Mouse (Mus musculus) forebrain, embryonic 16.5 days (tissue): ENCODE results near the gene Srsf1. TPM values are rescaled to one million over a fixed set of nuclear protein-coding genes. Genes with fewer than 3 reads are reported as not detected.

Experiments
- ATAC-seq: fragments of 200-750 bp; cut with Nextera tagmentation; 2 replicates; pipeline ENCODE4 v1.8.0; 2017; ENCODE audit warnings: mild to moderate bottlenecking, moderate library complexity
- H3K27ac ChIP-seq: fragments of 300-500 bp; sonication (generic); 2 replicates; pipeline ENCODE4 v1.5.1; 2014; ENCODE audit warnings: low read length, control low read depth
- H3K27me3 ChIP-seq: fragments of 300-500 bp; sonication (generic); replicated peaks from 2 replicates; pipeline ENCODE4 v1.6.1; 2014; ENCODE audit warnings: low read length; ENCODE audit not compliant: control insufficient read depth, insufficient read depth
- H3K36me3 ChIP-seq: fragments of 300-500 bp; sonication (generic); 2 replicates; pipeline ENCODE4 v1.6.1; 2014; ENCODE audit not compliant: control insufficient read depth, insufficient read depth
- H3K4me1 ChIP-seq: fragments of 300-500 bp; sonication (generic); replicated peaks from 2 replicates; pipeline ENCODE4 v1.6.1; 2014; ENCODE audit warnings: low read length; ENCODE audit not compliant: control insufficient read depth, insufficient read depth
- H3K4me2 ChIP-seq: fragments of 300-500 bp; sonication (generic); 2 replicates; pipeline ENCODE4 v1.6.1; 2014; ENCODE audit warnings: mild to moderate bottlenecking, low read length, control low read depth
- H3K4me3 ChIP-seq: fragments of 300-500 bp; sonication (generic); replicated peaks from 2 replicates; pipeline ENCODE4 v1.5.1; 2014; ENCODE audit warnings: mild to moderate bottlenecking, low read length, control low read depth
- H3K9ac ChIP-seq: fragments of 300-500 bp; sonication (generic); replicated peaks from 2 replicates; pipeline ENCODE4 v1.6.1; 2014; ENCODE audit warnings: low read depth, low read length, control low read depth
- H3K9me3 ChIP-seq: fragments of 300-500 bp; sonication (generic); 2 replicates; pipeline ENCODE4 v1.6.1; 2016; ENCODE audit warnings: low read length; ENCODE audit not compliant: control insufficient read depth
- WGBS: fragments of 180-500 bp; shearing (Covaris S2); extraction: QIAGEN DNeasy Blood & Tissue Kit; methylation state at CpG from one replicate; pipeline ENCODE4 v1.1.7; 2014; 5-methylcytosine and 5-hydroxymethylcytosine counted together
- polyA plus RNA-seq: library from polyadenylated mRNA; unstranded; fragments of >200 nt; fragmentation: Nextera tagmentation; extraction: Ambion mirVana; gene quantifications from 2 replicates; pipeline ENCODE4 v1.2.1, GENCODE M21; 2015

Gene Srsf1
- polyA plus RNA-seq, 1 experiment from 2014 or later, result 290 TPM

- H3K4me3 ChIP-seq, result peak overlapping the region; percentile 98
- H3K36me3 ChIP-seq, result peaks cover 6% of the 10 kb centered on the region
- 0% methylated on average over 69 of the region's 76 CpGs for WGBS
- H3K27ac ChIP-seq, result peak overlapping the region; percentile 97
- peak overlapping the region; percentile 91 for H3K9ac ChIP-seq
- H3K9me3 ChIP-seq, result no peaks in the 10 kb centered on the region
- H3K4me2 ChIP-seq, result peak overlapping the region; percentile 80
- H3K4me1 ChIP-seq, result peaks cover 28% of the 10 kb centered on the region
- no peaks in the 10 kb centered on the region for H3K27me3 ChIP-seq
- ATAC-seq, result peak; percentile 76
Measured at GRCm38 (mm10) chr11:88047871-88048531, 828 bp downstream of the Srsf1 start.

- peak overlapping the region; percentile 80 for H3K4me2 ChIP-seq
- WGBS, result 20% methylated on average over 26 of the region's 26 CpGs
- H3K27ac ChIP-seq, result no peak overlapping the region
- no peaks in the 10 kb centered on the region for H3K9me3 ChIP-seq
- peaks cover 10% of the 10 kb centered on the region for H3K36me3 ChIP-seq
- H3K4me1 ChIP-seq, result peaks cover 28% of the 10 kb centered on the region
- no peaks in the 10 kb centered on the region for H3K27me3 ChIP-seq
- peak overlapping the region; percentile 91; the same call in 1 of the 2 replicates for H3K9ac ChIP-seq
- H3K4me3 ChIP-seq, result peak overlapping the region; percentile 98
- ATAC-seq, result no peak
Measured at GRCm38 (mm10) chr11:88048961-88049670, 1.9 kb downstream of the Srsf1 start.

- Histone ChIP-seq H3K4me2 (peak overlapping the region; percentile 80), H3K27me3 (no peaks in the 10 kb centered on the region), H3K9ac (no peak overlapping the region; the same call in 1 of the 2 replicates), H3K9me3 (no peaks in the 10 kb centered on the region), H3K4me3 (no peak overlapping the region), H3K36me3 (peaks cover 10% of the 10 kb centered on the region), H3K4me1 (peaks cover 28% of the 10 kb centered on the region), H3K27ac (no peak overlapping the region)
- ATAC-seq, result no peak
Measured at GRCm38 (mm10) chr11:88049732-88050131, 2.6 kb downstream of the Srsf1 start.

- no peak for ATAC-seq
- H3K36me3 ChIP-seq, result peaks cover 10% of the 10 kb centered on the region
- 76% methylated on average over 4 of the region's 4 CpGs for WGBS
Measured at GRCm38 (mm10) chr11:88052638-88053037, 5.5 kb downstream of the Srsf1 start.

GRCm38 (mm10) chr11:88053821-88054220 lies 6.6 kb downstream of the Srsf1 start:
- WGBS, result 42% methylated on average over 3 of the region's 3 CpGs
- no peak overlapping the region for H3K4me2 ChIP-seq
- H3K4me1 ChIP-seq, result peaks cover 20% of the 10 kb centered on the region
- H3K27me3 ChIP-seq, result no peaks in the 10 kb centered on the region
- H3K36me3 ChIP-seq, result peaks cover 10% of the 10 kb centered on the region
- no peak overlapping the region for H3K9ac ChIP-seq
- ATAC-seq, result no peak
- no peaks in the 10 kb centered on the region for H3K9me3 ChIP-seq
- H3K27ac ChIP-seq, result no peak overlapping the region
- no peak overlapping the region for H3K4me3 ChIP-seq

More at GRCm38 (mm10) chr11:88052638-88053037, 5.5 kb downstream of the Srsf1 start:
- Histone ChIP-seq H3K4me2 (no peak overlapping the region), H3K27ac (no peak overlapping the region), H3K9ac (no peak overlapping the region), H3K4me3 (no peak overlapping the region), H3K27me3 (no peaks in the 10 kb centered on the region), H3K4me1 (peaks cover 21% of the 10 kb centered on the region), H3K9me3 (no peaks in the 10 kb centered on the region)

GRCm38 (mm10) chr11:88054589-88054988 lies 7.4 kb downstream of the Srsf1 start:
- Histone ChIP-seq H3K4me2 (no peak overlapping the region), H3K36me3 (peaks cover 10% of the 10 kb centered on the region), H3K27me3 (no peaks in the 10 kb centered on the region), H3K4me1 (peaks cover 13% of the 10 kb centered on the region), H3K27ac (no peak overlapping the region), H3K9me3 (no peaks in the 10 kb centered on the region), H3K4me3 (no peak overlapping the region), H3K9ac (no peak overlapping the region)
- ATAC-seq, result no peak
- WGBS, result 76% methylated on average over 1 of the region's 1 CpGs

- no peak overlapping the region for H3K4me2 ChIP-seq
- H3K27me3 ChIP-seq, result no peaks in the 10 kb centered on the region
- ATAC-seq, result no peak
- WGBS, result 88% methylated on average over 2 of the region's 2 CpGs
- H3K4me3 ChIP-seq, result no peak overlapping the region
- no peaks in the 10 kb centered on the region for H3K9me3 ChIP-seq
- no peak overlapping the region for H3K27ac ChIP-seq
- H3K36me3 ChIP-seq, result peaks cover 5% of the 10 kb centered on the region
- H3K4me1 ChIP-seq, result peaks cover 6% of the 10 kb centered on the region
- no peak overlapping the region for H3K9ac ChIP-seq
Measured at GRCm38 (mm10) chr11:88055777-88056176, 8.6 kb downstream of the Srsf1 start.

- ATAC-seq, result no peak
- 62% methylated on average over 2 of the region's 2 CpGs for WGBS
- no peak overlapping the region for H3K9ac ChIP-seq
- H3K4me3 ChIP-seq, result no peak overlapping the region
- H3K9me3 ChIP-seq, result no peaks in the 10 kb centered on the region
- peaks cover 4% of the 10 kb centered on the region; the same call in 1 of the 2 replicates for H3K36me3 ChIP-seq
- H3K27ac ChIP-seq, result no peak overlapping the region
- no peaks in the 10 kb centered on the region for H3K27me3 ChIP-seq
- no peaks in the 10 kb centered on the region for H3K4me1 ChIP-seq
- H3K4me2 ChIP-seq, result no peak overlapping the region
Measured at GRCm38 (mm10) chr11:88057788-88058187, 10.6 kb downstream of the Srsf1 start.

- H3K9ac ChIP-seq, result no peak overlapping the region
- H3K4me1 ChIP-seq, result no peaks in the 10 kb centered on the region
- H3K36me3 ChIP-seq, result no peaks in the 10 kb centered on the region
- no peak overlapping the region for H3K4me2 ChIP-seq
- H3K27ac ChIP-seq, result no peak overlapping the region
- WGBS, result 45% methylated on average over 2 of the region's 2 CpGs
- H3K4me3 ChIP-seq, result no peak overlapping the region
- no peaks in the 10 kb centered on the region for H3K9me3 ChIP-seq
- no peaks in the 10 kb centered on the region for H3K27me3 ChIP-seq
- peak; percentile 78 for ATAC-seq
Measured at GRCm38 (mm10) chr11:88059141-88059540, 12.0 kb downstream of the Srsf1 start.
